Mouse (Mus musculus): ENCODE measurements at regions not wholly inside any gene's neighbourhood (a gene's known extent, or its start where the extent isn't known, plus 50 kb on each side); places are given as distances from the start of the nearest gene placed in this dataset.

DNA sequence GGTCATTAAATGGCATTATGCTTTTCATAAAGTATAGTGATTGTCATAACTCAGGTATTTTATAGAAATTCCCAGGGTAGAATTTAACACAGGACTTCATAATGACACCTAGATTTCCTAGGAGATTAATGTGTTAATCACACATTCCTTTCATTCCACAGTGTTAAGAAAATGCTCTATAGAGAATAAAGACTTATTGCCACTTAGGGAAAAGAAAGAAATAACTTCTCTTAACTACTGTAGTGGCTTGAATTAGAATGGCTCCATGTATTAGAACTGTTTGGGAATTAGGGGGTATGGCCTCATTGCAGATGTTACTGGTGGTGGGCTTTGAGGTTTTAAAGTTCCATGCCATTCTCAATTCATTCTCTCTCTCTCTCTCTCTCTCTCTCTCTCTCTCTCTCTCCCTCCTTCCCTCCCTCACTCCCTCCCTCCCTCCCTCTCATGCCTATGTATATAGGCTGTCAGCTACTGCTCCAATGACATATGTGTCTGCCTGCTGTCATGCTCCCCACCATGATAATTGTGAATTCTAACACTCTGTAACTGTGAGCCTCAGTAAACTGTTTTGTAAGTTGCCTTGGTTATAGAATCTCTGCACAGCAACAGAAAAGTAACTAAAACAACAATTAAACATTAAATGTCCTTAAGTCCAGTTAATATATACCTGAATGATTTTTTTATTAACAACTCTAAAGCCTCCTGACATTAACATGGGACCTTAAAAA, 425.1 kb upstream of the Depdc1a start:
- no peak for DNase-seq

DNA sequence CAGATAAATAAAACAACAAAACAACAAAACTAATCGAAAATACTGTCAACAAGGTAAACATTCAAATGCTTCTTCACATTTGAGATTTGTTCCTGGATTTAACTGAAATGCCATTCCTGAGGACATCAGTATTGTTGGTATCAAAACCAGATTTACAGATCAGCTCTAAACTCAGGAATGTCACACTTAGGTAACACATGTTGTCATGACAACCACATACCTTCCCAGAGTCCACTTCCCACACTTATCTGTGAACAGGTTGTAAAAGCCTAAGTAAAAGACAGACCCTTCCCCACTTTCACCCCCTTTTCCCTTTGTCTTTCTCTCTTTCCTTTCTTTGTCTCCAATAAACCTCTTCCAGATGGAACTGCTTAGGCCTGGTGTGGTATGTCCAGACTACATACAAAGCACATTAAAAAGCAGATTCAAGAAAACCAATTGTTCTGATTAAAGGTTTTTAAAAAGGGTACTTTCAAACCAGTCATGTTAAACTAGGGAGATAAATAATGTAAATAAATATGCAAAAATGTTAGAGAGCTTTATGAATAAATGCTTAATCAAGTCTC, 438.2 kb upstream of the Depdc1a start:
- DNase-seq = no peak

DNA sequence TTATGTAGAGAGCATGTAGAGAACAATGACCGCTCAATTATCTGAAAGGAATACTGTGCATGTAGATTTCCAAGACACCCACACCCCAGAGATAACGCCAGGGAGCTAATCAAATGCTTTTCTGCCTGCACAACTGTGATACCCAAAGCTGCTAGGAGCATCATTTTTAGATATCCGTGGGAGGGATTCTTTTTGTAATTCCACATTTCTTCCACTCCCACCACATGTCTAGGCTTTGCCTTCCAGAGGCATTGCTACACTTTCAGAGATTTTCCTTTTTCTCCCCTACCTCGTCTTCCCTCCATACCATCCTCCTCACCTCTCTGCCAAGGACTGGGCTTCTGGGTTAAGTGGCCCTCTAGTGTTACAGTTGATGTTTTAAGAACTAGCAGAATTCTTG, 460.4 kb upstream of the Depdc1a start:
- DNase-seq = no peak

DNA sequence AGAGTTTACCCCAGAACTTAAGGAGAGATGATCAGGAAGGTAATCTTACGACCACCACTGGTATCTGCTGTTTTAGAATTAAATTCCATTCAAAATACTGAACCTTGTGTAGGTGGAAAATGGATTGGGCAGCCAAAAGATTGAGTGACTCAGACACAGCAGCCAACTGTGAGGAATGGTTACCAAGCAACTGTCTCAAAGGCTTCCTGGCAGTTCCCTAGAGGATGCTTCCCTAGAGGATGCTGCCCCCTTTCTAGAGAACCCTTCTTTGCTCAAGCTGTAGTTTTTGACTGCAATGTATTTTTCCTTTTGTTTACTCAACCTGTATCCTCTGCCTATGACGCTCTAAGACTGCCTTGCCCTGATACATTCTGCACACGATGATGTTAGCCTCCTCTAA, 463.7 kb upstream of the Depdc1a start:
- no peak for DNase-seq

DNA sequence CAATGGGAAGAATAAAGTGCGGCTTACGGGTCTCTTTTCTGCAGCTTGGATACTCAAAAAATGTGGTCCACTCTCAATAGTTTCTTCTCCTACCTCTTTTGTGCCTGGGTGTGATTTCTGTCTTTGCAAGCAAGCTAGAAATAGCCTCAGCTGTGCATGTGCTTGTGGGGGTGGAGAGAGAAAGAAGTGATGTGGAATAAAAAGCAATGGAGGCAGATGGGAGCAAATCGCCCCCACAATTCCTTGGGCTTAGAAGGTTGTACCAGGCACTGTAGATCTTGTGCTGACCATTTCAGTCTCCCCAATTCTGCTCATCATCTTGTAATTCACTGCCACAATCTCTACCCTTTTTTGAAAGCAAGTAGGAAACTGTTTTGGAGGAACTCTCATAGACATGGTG, 464.6 kb upstream of the Depdc1a start:
- no peak for DNase-seq

DNA sequence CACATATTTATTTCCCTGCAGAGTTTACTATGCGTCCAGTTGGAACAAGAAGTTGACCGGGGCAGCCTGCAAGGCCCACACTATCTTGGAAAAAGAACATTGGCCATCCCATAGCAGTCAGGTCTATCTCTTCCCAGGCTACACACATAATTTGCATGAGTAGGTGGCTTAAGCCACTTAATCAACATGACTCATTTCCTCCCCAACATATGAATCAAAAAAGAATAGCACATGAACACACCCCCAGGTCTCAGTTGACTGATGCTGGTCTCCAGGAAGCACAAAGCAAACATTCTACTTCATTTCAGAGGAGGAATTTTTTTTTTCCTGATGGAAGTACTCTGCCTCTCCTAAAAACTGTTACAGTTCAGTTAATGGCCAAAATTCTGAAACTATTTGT, 465.3 kb upstream of the Depdc1a start:
- no peak for DNase-seq

DNA sequence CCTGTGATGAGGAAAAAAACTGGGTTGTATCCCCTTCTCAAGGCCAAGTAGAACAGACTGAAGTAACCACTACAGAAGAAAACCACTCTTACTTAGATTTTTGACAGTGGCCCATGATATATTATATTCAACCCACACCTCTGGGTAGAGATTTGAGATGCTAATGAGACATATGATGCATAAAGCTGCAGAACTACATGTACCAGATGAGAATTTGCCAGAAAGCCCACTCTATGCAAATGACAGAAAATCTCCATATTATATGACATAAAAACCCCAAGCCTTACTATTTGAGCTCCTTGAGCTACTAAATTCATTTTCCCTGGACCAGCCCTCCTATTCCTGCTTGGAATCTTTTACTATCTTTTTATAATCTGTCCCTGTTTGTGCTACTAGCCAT, 458.4 kb upstream of the Lrrc7 start:
- no peak for DNase-seq

DNA sequence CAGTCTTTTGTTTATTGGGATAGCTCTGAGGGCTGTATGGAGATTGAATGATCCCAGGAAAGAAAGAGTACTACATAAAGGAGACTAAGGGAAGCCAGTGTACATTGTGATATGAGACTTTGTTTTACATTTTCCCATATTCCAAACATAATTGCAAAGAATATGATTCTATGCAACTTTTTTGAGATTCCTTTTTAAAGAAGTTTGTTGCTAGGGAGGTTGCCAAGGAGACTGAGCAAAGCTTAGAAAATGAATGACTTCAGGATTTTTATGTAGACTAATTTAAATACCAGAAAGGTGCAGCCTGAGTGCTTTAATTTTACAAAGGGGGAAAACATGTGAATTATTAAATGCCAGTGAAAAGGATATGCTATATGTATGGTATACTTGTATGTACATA, 455.2 kb upstream of the Lrrc7 start:
- no peak for DNase-seq

DNA sequence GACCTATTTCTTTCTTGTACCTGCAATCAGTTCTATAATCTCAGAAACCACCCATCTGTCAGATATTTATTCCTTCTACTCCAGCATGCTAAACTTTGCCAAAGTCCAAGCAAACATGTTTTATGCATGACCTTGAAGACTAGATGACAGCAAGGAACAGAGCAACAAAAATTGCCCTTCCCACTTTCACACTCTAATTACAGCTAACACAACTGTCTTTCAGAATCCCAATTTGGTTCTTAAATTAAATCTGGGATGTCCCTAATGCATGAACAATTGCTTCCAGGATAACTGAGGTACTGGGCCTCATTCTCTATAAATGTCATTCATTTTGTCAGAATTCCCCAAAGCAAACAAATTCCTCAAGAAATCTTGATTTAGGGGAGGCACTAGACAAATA, 454.4 kb upstream of the Lrrc7 start:
- DNase-seq = no peak

DNA sequence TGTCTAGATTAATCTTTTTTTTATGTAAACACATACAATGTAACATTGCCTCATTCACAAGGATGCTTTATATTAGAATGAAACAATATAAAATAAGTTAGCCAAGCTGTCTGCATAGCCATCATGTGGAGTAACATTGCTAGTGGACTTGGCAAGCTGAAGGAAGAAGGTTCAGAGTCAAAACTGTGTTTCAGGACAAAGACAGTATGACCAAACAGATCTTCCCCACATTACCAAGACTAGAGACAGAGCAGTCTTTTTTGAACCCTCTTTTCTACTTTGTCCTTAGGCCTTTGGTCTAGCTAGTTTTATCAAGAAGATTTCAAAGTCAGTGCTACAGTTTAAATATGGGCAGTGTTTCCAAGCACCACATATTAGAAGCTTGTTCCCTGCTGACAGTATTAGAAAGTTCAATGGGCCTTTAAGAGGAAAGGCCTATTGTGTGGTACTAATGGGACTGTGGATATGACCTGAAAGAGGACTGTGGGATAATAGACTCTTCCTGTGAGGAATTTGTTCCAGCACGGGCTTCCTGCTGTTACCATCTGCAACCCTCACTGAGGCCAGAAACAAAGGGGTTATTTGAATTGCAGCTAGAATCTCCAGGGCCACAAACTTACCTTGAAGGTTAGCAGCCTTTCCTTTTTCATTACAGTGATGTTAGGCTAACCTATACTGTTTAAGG, 449.1 kb upstream of the Lrrc7 start:
- DNase-seq = peak; percentile 30

DNA sequence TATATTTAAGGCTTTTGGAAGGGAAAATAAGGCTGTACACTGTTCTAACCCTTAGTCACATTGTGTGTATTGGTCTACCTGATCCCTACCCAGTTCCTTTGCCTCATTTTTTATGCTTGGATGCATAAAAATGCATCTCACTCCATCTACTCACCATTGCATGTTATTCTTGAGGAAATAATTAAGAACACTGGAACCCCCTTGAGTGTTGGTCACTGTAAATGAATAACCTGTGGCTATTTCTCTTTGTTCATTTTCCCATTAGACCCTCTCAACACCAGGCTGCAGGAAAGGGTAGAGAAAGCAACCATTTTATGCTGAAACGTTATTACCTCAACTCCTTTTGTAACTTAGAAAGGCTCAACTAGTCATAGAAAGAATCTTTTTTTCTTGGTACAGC, 442.0 kb upstream of the Lrrc7 start:
- no peak for DNase-seq

DNA sequence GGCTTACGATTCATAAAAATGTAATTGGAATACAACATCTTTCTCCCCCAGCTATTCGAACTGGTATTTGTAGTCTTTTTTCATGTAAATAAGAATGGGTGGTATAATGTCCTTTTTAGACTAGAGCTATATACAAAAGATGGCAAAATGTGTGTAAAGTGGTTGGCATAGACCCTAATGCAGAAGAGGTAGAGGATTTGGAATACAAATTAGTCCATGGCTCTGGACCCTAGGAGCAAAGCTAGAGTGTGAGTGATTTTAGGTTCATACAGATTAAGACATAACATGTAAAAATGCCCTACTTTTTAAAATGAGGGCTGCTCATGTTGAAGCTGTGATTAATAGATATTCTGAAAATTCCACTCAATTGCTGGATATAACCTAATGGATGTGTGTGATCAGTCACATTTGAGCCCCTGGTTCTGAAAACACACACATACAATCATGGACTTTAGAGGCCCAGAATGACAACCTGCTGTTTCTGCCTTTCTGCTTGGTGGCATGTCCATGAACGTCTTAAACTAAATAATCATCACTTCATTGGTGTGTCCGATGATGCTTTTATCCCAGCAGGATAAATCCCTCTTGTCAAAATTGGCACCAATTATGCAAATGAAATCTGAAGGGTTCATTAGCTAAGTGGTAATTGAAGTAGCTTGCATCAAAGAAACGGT, 423.6 kb upstream of the Lrrc7 start:
- DNase-seq = no peak

DNA sequence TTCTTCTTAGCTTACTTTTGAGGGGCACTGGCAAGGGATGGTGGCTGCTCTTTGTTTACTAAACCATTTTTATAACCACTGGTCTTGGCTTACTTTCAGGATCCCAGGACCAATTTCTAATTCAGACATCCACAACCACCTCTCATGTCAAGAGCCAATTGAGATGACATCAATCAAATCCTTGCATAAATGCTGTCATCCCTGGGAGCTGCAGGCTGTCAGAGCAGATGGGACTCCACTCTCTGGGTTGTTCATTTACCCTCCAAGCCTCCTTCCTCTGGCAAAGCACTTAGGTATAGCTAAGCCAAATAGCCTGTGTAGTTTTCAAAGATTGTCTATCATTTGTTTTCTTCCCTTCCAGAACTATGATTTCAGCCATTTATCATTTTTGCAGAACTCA, 385.0 kb upstream of the Lrrc7 start:
- DNase-seq = no peak

DNA sequence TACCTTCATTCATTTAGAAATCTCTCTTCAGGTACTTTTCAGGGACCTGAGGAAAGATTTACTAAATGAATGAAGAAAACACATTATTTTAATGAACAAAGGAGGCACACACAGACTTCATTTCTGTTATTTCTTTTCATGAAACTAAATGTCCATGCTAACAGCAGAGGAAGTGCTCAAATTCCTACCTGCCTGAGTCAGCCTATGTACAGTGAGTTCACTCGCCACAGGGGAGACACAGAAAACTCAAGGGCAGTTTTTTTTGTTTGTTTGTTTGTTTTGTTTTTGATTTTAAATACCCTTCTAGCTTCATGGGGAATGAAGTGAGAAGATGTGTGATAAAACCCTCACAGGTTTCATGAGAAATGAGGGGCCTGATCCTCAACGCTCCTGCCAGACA, 343.1 kb upstream of the Lrrc7 start:
- DNase-seq = no peak

DNA sequence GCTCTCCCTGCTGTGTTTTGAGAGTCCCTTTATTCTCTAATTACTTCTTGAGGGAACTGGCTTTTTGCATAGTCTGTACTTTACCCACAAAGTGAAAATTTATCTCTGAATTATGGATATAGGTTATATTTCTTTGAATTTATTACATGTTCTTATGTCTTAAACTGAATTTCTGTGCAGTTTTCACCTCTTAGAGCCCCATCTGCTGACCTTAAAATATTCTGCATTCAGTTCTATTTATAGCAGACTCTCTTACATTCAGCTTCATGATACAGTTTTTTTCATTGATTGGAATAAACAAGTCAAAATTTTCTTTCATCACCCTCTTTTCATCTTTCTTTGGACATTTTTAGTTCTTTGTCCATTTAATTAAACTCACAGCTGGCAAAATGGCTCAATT, 337.4 kb upstream of the Lrrc7 start:
- DNase-seq = no peak

DNA sequence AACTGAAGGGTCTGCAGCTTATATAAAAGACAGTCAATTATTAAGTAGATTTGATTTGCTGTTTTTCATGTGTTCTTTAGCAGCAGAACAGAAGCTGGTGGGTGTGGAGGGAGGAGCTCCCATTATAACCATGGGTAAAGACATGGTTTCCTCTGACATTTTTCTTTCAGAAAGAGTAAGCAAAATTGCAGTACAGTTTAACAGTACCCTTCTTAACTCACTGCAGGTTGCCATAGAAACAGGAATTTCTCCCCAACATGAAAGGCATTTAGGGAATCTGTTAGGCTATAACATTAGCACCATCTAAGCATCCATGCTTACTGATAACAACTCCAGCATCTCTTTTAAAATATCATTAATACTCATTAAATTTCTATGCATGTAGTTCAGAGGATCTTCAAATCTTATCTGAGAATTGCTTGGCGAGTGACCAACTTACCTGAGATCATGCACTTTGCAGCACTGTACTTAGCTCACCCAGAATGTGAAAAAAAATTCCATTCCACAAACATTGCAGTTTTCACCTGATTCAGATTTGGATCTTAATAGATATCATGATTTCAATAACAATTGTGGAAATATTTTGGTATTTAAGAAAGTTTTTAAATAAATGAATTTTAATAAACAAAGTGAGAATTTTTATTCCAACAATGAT, 324.8 kb upstream of the Lrrc7 start:
- DNase-seq = no peak

DNA sequence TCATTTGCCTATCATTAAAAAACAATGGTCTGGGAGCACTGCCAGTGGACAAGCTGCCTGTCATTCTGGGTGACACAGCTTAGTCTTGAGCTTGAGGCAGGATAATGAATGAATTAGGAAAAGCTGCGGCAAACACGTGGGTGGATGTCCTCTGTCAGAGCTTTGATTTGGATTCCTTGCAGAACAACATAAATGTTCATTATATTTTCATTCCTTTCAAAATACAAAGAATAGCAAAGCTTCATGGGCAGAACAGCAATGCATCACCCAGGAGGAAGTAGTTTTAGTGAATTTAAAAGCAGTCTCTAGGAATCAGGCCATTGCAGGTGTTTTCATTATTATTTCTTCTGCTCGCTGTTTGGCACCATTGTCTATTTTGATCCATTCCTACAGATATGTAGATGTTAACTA, 324.3 kb upstream of the Lrrc7 start:
- DNase-seq = no peak
